Mouse (Mus musculus) hindbrain, embryonic 12.5 days (tissue): ENCODE measurements at regions not wholly inside any gene's neighbourhood (a gene's known extent, or its start where the extent isn't known, plus 50 kb on each side); places are given as distances from the start of the nearest gene placed in this dataset.

Experiments
- ATAC-seq: fragments of 200-750 bp; cut with Nextera tagmentation; 2 replicates; pipeline ENCODE4 v1.8.0; 2017; ENCODE audit warnings: moderate TSS enrichment; ENCODE audit not compliant: low FRiP score
- H3K27ac ChIP-seq: fragments of 300-500 bp; sonication (generic); 2 replicates; pipeline ENCODE4 v1.5.1; 2016; ENCODE audit warnings: mild to moderate bottlenecking
- H3K27me3 ChIP-seq: fragments of 300-500 bp; sonication (generic); 2 replicates; pipeline ENCODE4 v1.6.1; 2016; ENCODE audit warnings: mild to moderate bottlenecking
- H3K36me3 ChIP-seq: fragments of 300-500 bp; sonication (generic); 2 replicates; pipeline ENCODE4 v1.6.1; 2016; ENCODE audit warnings: mild to moderate bottlenecking
- H3K4me1 ChIP-seq: fragments of 300-500 bp; sonication (generic); 2 replicates; pipeline ENCODE4 v1.6.1; 2016
- H3K4me2 ChIP-seq: fragments of 300-500 bp; sonication (generic); replicated peaks from 2 replicates; pipeline ENCODE4 v1.6.1; 2016; ENCODE audit warnings: mild to moderate bottlenecking
- H3K4me3 ChIP-seq: fragments of 300-500 bp; sonication (generic); 2 replicates; pipeline ENCODE4 v1.5.1; 2016; ENCODE audit warnings: mild to moderate bottlenecking
- H3K9ac ChIP-seq: fragments of 300-500 bp; sonication (generic); 2 replicates; pipeline ENCODE4 v1.6.1; 2016; ENCODE audit warnings: mild to moderate bottlenecking, moderate library complexity
- H3K9me3 ChIP-seq: fragments of 300-500 bp; sonication (generic); replicated peaks from 2 replicates; pipeline ENCODE4 v1.6.1; 2016; ENCODE audit warnings: mild to moderate bottlenecking
- WGBS: fragments of 180-500 bp; shearing (Covaris S2); methylation state at CpG from one replicate; pipeline ENCODE4 v1.1.7; 2016; 5-methylcytosine and 5-hydroxymethylcytosine counted together

DNA sequence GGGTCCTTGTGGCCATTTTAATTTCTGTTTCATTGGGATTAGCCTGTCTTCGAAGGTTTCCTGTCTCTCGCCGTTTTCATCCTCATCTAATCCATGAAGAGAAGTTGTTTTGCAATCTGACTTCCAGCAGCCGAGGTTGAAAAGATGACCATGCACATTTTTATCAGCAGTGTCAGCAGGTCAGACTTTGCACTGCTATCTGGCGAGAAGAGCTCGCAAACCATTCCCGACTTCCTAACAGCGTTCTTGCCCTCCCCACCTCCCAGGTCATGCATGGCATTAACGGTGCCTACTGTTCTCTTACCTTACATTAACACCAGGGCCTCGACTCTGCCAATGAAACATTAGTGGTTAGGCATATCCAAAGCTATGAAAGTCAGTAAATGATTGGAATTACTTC, 60.1 kb upstream of the Elovl6 start:
- H3K36me3 ChIP-seq, result no peaks in the 10 kb centered on the region
- H3K27me3 ChIP-seq, result no peaks in the 10 kb centered on the region
- WGBS, result 89% methylated on average over 10 of the region's 10 CpGs
- ATAC-seq, result no peak
- H3K4me3 ChIP-seq, result no peak overlapping the region
- H3K4me2 ChIP-seq, result no peak overlapping the region
- H3K9ac ChIP-seq, result no peak overlapping the region
- H3K27ac ChIP-seq, result no peak overlapping the region
- H3K9me3 ChIP-seq, result no peaks in the 10 kb centered on the region
- no peaks in the 10 kb centered on the region for H3K4me1 ChIP-seq

DNA sequence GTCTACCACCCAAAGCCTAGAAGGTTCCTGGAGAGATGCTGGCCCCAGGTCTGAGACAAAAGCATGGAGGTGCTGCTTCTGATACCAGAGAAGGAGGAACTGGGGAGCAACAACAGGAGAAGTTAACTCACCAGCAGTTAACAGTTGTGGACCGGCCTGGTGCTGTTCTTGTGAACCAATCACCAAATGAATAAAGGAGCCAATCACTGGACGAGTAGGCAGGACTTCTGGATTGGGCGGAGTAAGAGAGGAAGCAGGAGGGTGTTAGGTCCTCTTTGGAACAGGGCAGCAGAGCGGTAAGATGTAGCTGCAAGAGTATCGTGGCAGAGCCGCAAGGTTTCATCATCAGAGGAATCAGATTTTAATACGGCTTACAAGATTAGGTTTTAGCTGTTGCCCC, 57.7 kb upstream of the Elovl6 start:
- ATAC-seq, result no peak
- Histone ChIP-seq H3K4me2 (no peak overlapping the region), H3K9ac (no peak overlapping the region), H3K27me3 (no peaks in the 10 kb centered on the region), H3K27ac (no peak overlapping the region), H3K4me3 (no peak overlapping the region), H3K4me1 (no peaks in the 10 kb centered on the region), H3K9me3 (no peaks in the 10 kb centered on the region), H3K36me3 (no peaks in the 10 kb centered on the region)
- 95% methylated on average over 7 of the region's 7 CpGs for WGBS

DNA sequence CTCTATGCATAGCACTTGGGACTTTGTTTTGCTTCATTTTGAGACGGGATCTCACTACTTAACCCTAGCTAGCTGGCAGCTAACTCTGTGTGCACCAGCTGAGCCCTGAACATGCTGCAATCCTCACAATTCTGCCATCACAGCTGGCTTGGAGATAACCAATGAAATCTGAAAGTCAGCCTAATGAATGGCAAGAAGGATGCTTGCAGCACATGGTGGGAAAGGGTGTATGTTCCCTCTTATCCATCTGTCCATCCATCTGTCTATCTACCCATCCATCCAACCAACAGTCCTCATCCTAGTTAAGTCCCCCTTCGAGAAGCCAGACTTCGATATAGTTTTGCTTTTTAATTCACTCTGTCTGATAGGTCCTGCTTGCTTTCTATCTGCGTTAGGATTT, 55.9 kb upstream of the Elovl6 start:
- H3K4me3 ChIP-seq, result no peak overlapping the region
- no peak for ATAC-seq
- H3K9ac ChIP-seq, result no peak overlapping the region
- H3K27me3 ChIP-seq, result no peaks in the 10 kb centered on the region
- H3K9me3 ChIP-seq, result no peaks in the 10 kb centered on the region
- WGBS, result 95% methylated on average over 4 of the region's 4 CpGs
- no peaks in the 10 kb centered on the region for H3K4me1 ChIP-seq
- H3K4me2 ChIP-seq, result no peak overlapping the region
- H3K27ac ChIP-seq, result no peak overlapping the region
- no peaks in the 10 kb centered on the region for H3K36me3 ChIP-seq

GRCm38 (mm10) chr3:129478093-129478492, 54.1 kb upstream of the Elovl6 start:
- Histone ChIP-seq H3K9ac (no peak overlapping the region), H3K9me3 (no peaks in the 10 kb centered on the region), H3K27ac (no peak overlapping the region), H3K4me3 (no peak overlapping the region), H3K36me3 (no peaks in the 10 kb centered on the region), H3K4me2 (no peak overlapping the region), H3K4me1 (no peaks in the 10 kb centered on the region), H3K27me3 (no peaks in the 10 kb centered on the region)
- 89% methylated on average over 7 of the region's 7 CpGs for WGBS
- ATAC-seq, result no peak

- H3K27me3 ChIP-seq, result no peaks in the 10 kb centered on the region
- no peak overlapping the region for H3K27ac ChIP-seq
- no peak overlapping the region for H3K9ac ChIP-seq
- WGBS, result 96% methylated on average over 3 of the region's 3 CpGs
- no peak for ATAC-seq
- H3K9me3 ChIP-seq, result no peaks in the 10 kb centered on the region
- H3K4me1 ChIP-seq, result no peaks in the 10 kb centered on the region
- H3K4me3 ChIP-seq, result no peak overlapping the region
- no peaks in the 10 kb centered on the region for H3K36me3 ChIP-seq
- H3K4me2 ChIP-seq, result no peak overlapping the region
Measured at GRCm38 (mm10) chr3:129481293-129481692, 50.9 kb upstream of the Elovl6 start.
